Mouse (Mus musculus) neutrophil, adult 5-6 weeks (primary cell): ENCODE measurements around the gene Cant1. TPM values are rescaled to one million over a fixed set of nuclear protein-coding genes. Genes with fewer than 3 reads are reported as not detected.

Experiments
- ATAC-seq: fragments of 151-379, 151-347 bp; 2 replicates; pipeline ENCODE4 v1.8.0; 2017; ENCODE audit warnings: mild to moderate bottlenecking, moderate TSS enrichment; ENCODE audit not compliant: insufficient number of reproducible peaks, poor library complexity, low FRiP score, severe bottlenecking; ENCODE audit errors: extremely low read depth
- total RNA-seq: library from RNA; stranded (forward); fragments of 200-1000 nt; gene quantifications from 2 replicates; pipeline ENCODE4 v1.2.3, GENCODE M21; 2017

The Cant1 gene
- total RNA-seq, 1 experiment from 2014 or later = 30.5 TPM

- no peak for ATAC-seq
These were observed 14.5 kb upstream of the Cant1 start for GRCm38 (mm10) chr11:118433398-118433868.

- no peak for ATAC-seq
These were observed 12.4 kb upstream of the Cant1 start for GRCm38 (mm10) chr11:118431100-118431948.

GRCm38 (mm10) chr11:118430291-118430885 lies 11.5 kb upstream of the Cant1 start:
- no peak for ATAC-seq

DNA sequence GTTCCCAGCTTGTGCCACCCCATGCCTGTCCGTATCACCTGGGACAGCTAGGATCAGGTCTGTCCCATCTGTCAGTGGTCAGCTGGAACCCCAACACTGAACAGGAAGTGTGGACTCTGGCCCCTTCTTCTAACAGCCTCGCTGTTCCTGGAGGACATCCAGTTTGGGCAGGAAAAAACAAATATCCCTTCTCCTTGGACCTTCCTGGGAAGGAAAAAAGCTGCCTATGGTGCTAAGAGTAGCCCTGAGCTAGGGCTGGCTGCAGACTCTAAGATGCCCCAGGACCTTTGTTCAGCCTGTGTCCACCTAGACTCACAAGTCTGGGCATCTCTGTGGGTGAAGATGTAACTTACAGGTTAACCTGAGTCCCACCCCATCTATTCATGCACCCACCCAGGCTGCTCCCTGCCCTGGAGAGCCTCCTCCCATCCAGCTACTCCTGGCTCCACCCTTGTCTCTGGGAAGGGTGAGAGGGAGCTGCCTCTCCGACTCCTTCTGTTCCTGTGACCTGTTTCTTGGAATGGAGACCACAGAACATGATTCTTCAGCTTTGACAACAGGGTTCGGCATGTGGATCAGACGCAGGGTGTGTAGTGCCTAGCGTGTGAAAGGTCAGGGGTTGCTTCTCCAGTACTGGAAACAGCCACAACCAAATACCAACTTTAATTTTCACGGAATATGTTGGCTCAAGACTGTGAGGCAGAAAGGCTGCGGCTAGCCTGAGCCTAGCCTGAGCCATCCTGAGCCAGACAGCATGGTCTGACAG lies 10.2 kb upstream of the Cant1 start:
- ATAC-seq = no peak

GRCm38 (mm10) chr11:118428460-118428868 lies 9.6 kb upstream of the Cant1 start:
- ATAC-seq = no peak

DNA sequence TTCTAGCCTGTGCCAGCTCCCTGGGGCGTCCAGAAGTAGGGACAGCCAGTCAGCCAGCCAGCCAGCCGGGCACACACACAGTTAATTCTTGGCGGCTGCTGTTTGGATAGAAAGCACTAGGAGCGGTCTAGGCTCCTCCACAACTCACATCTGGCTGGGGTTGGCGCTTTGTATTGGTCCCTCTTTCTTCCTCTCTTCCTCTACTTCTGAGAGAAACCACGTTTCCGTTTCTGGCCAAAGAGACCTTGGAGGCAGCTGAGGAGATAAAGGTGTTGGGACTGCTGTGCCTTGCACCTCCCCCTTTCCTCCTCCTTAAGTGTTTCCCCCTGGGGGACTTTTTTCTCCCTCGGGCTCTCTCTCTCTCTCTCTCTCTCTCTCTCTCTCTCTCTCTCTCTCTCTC lies 9.1 kb upstream of the Cant1 start, which contains the start of gene C1qtnf1:
TSS of gene C1qtnf1 (plus strand) at position 218 of the 400 bp plus-strand sequence.
- no peak for ATAC-seq

- ATAC-seq = no peak
These were observed 8.4 kb upstream of the Cant1 start for GRCm38 (mm10) chr11:118427266-118427779.

DNA sequence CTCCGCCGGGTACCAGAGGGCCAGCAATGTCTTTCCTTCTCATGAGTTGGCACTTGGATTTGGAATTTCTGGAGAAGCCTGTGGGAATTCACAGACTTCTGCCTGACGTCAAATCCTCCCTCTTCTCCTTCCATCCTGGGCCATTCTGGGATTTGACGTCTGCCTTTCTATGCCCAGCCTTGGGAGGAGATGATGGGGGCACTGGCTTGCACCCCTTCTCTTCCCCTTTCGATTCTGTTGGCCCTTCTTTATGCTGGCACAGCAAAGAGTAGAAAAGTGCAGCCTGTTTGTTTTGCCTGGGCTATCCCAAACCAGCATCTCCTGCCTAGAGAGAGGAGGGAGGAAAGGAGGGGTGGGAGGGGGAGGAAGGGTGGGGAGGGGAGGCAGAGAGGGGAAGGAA lies 7.9 kb upstream of the Cant1 start:
- ATAC-seq = no peak

- ATAC-seq = no peak
These were observed 5.9 kb upstream of the Cant1 start for GRCm38 (mm10) chr11:118424621-118425335.

DNA sequence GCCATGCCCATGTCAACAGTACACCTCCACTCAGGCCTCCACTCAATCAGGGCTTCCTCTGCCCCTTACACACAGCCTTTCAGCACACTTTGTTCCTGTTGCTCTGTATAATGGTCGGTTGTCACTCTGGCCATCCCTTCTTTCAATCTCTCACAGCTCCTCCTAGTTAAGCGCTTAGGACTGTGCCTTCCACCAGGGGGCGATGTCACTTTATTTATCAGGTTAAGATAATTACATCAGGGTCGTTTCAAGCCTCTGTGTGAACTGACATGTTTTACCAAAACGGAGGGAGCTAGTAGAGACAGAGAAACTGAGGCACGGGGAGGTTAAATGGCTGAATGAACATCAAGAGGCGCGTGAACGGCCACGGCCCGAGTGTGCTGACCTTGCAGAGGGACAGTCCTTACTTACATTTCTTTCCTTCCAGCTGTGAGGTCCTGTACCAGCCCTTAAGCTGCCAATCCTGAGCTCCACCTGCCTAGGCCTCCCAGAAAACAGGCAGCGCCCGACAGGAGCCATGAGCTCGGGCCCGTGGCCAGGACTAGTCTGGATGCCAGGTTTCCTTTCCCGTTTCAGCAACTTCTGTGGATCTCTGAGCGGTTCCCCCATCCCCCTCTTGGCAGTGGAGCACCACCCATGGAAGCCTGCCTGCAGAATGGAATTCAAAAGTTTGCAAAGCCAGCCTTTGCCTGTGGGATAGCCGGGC lies 4.5 kb upstream of the Cant1 start:
- ATAC-seq = no peak

GRCm38 (mm10) chr11:118420261-118420660 lies 1.4 kb upstream of the Cant1 start:
- ATAC-seq = no peak

DNA sequence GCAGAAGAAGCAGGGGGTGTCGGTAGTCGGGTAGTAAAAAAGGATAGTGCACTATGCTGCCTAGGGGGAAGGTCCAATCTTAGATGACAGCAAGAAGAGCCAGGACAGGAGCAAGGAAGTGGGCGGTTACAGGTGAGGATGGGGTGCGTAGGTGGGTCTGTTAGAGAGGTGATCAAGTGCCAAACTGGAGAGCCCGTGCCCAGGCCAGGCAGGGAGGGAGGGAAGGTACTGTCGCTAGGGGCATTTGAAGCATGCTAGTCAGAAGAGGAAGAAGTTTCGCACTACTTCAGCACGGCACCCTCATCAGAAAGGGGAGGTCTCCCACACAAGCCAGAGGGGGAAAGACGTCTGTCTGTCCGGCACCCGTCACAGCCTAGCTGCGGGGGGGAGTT lies 448 bp downstream of the Cant1 start:
- peak; percentile 17; the same call in 1 of the 2 replicates for ATAC-seq

DNA sequence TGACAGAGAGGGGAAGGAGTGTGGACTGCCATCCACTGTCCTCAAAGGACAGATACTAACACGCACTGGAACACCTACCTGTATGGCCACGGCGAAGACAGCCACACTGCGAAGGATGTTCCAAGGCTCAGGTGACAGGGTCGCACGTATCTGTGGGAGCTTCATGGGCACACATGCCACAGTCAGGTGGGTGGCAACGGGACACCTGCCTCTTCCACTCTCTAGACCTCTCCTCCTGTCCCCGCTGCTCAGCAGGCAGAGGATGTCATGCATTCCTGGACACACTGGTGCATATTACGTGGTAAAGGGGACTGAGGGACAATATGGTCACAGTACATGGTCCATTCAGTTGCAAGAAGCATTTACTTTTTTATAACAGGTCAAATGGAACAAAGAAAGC lies 1.4 kb downstream of the Cant1 start:
- no peak for ATAC-seq

DNA sequence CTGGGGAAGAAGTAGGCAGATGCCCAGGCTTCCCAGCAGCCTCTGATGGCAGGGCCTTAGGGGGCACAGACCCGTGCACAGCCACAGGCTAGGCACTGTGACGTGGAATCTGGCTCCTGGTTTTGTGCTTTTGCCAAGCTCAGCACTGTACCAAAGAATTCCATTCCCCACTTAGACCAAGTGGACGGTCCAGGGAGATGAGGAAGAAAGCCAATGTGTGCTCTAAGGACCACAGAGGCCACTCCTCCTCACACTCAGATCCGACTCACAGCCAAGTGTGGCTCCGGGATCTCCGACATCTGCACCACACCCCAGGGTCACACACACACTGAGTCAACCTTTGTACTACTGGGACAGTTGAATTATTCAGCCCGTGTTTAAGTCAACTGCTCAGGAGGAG lies 2.8 kb downstream of the Cant1 start:
- no peak for ATAC-seq

- ATAC-seq = no peak
These were observed 3.3 kb downstream of the Cant1 start for GRCm38 (mm10) chr11:118415630-118416029.

- no peak for ATAC-seq
These were observed 4.6 kb downstream of the Cant1 start for GRCm38 (mm10) chr11:118414270-118414669.

GRCm38 (mm10) chr11:118413055-118413454 lies 5.8 kb downstream of the Cant1 start:
- no peak for ATAC-seq

DNA sequence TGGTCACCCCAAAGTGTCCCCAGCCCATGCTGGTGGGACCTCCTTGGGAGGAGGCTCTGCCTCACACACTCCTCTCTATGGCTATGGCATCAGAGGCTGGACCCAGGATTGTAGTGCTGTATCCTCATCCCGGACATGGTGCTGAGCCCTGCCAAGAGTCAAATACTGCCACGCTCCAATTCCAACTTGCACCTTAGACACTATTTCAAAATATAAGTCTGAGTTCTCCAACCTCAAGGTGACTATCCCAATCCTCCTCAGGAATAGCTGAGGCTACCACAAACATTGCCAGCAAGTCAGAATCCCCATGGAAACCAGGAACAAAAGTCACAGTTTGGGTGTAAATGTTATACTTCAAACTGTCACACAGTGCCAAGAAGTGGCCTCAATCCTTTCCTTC lies 6.3 kb downstream of the Cant1 start:
- ATAC-seq = no peak
